Mouse (Mus musculus) forebrain, embryonic 11.5 days (tissue): ENCODE measurements around the gene Usp2. TPM values are rescaled to one million over a fixed set of nuclear protein-coding genes. Genes with fewer than 3 reads are reported as not detected.

Source experiments
- ATAC-seq: fragments of 200-750 bp; cut with Nextera tagmentation; replicated peaks from 2 replicates; pipeline ENCODE4 v1.8.0; 2017; ENCODE audit warnings: moderate TSS enrichment; ENCODE audit not compliant: low FRiP score
- DNase-seq: peaks from one replicate; pipeline ENCODE4 v3.0.0-alpha.2; 2017; ENCODE audit warnings: low spot score
- H3K27ac ChIP-seq: fragments of 300-500 bp; sonication (generic); 2 replicates; pipeline ENCODE4 v1.5.1; 2014; ENCODE audit warnings: low read depth, low read length
- H3K27me3 ChIP-seq: fragments of 300-500 bp; sonication (generic); 2 replicates; pipeline ENCODE4 v1.6.1; 2014; ENCODE audit warnings: mild to moderate bottlenecking, low read length, mixed read lengths; ENCODE audit not compliant: control insufficient read depth, insufficient read depth
- H3K36me3 ChIP-seq: fragments of 300-500 bp; sonication (generic); 2 replicates; pipeline ENCODE4 v1.6.1; 2014; ENCODE audit warnings: mild to moderate bottlenecking, low read length, moderate library complexity, mixed read lengths; ENCODE audit not compliant: control insufficient read depth, insufficient read depth
- H3K4me1 ChIP-seq: fragments of 300-500 bp; sonication (generic); replicated peaks from 2 replicates; pipeline ENCODE4 v1.6.1; 2014; ENCODE audit warnings: low read length, mixed read lengths; ENCODE audit not compliant: control insufficient read depth, insufficient read depth
- H3K4me2 ChIP-seq: fragments of 300-500 bp; sonication (generic); 2 replicates; pipeline ENCODE4 v1.6.1; 2014; ENCODE audit warnings: low read depth, mild to moderate bottlenecking, low read length, moderate library complexity, mixed read lengths; ENCODE audit not compliant: severe bottlenecking
- H3K4me3 ChIP-seq: fragments of 300-500 bp; sonication (generic); 2 replicates; pipeline ENCODE4 v1.5.1; 2014; ENCODE audit warnings: low read depth, low read length
- H3K9ac ChIP-seq: fragments of 300-500 bp; sonication (generic); 2 replicates; pipeline ENCODE4 v1.6.1; 2014; ENCODE audit warnings: low read length
- H3K9me3 ChIP-seq: fragments of 300-500 bp; sonication (generic); 2 replicates; pipeline ENCODE4 v1.6.1; 2016; ENCODE audit warnings: low read length, mixed read lengths; ENCODE audit not compliant: control insufficient read depth
- WGBS: fragments of 180-500 bp; shearing (Covaris S2); extraction: QIAGEN DNeasy Blood & Tissue Kit; methylation state at CpG from one replicate; pipeline ENCODE4 v1.1.7; 2014; 5-methylcytosine and 5-hydroxymethylcytosine counted together
- polyA plus RNA-seq: library from polyadenylated mRNA; unstranded; fragments of >200 nt; fragmentation: Nextera tagmentation; extraction: Ambion mirVana; gene quantifications from 2 replicates; pipeline ENCODE4 v1.2.1, GENCODE M21; 2014

Gene Usp2
- polyA plus RNA-seq, 1 experiment from 2014 or later = 12.7 TPM

DNA sequence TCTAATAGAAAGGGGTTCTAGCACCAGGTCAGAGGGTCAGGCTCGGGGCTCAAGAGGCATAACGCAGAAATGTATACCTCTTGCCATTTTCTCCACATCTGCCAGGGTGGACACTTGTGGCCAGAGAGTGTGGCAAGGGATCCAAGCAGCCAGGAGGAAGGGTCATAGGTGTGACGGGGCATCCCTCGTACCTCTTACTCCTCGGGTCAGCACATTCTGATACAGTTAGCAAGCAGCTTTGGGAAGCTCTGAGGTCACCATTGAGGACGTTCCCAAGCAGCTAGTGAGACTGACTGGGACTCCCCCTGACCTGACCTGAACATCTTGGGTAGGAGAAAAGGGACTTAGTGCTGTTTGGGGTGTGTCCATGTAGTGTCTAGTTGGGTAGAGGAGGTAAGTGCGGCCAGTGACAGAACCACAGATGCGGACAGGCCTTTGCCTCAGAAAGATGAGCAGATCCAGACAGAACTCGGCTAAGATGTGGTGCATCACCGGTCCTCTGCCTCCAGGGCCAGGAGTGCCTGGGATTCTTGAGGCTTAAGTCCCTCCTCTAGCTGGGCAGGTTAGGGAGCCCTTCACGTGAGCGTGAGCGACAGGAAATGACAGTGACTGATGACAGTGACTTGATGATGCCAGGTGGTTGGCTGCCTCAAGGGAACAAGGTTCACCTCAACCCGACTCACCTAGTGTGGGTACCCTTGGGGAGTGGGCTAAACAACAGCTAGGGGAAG is 3.5 kb downstream of the Usp2 start:
- H3K9ac ChIP-seq = no peak overlapping the region; the same call in 1 of the 2 replicates
- H3K36me3 ChIP-seq = no peaks in the 10 kb centered on the region
- WGBS = 76% methylated on average over 14 of the region's 14 CpGs
- H3K27me3 ChIP-seq = no peaks in the 10 kb centered on the region; the same call in 1 of the 2 replicates
- no peak overlapping the region for H3K27ac ChIP-seq
- no peak for DNase-seq
- no peak overlapping the region for H3K4me2 ChIP-seq
- H3K4me1 ChIP-seq = peaks cover 26% of the 10 kb centered on the region
- no peaks in the 10 kb centered on the region for H3K9me3 ChIP-seq
- no peak for ATAC-seq
- no peak overlapping the region for H3K4me3 ChIP-seq

DNA sequence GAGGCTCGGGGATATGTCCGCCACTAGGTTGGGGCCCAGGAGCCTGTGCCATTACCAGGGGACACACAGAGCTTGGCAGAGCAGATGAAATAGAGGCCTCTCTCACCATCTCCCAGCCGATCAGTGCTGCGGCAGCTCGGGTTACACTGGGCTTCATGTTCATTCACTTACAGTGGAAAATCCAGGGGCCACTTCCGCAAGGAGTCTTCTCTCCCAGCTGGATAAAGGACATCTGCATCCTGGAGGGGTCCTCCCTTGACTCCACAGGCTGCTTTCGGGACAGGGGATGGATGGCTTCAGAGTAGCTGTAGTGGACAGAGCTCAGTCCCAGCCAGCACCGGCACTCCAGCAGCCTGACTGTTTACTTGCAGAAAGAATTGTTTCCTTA is 4.0 kb downstream of the Usp2 start:
- no peak overlapping the region for H3K27ac ChIP-seq
- H3K27me3 ChIP-seq = no peaks in the 10 kb centered on the region; the same call in 1 of the 2 replicates
- 60% methylated on average over 8 of the region's 8 CpGs for WGBS
- no peak for ATAC-seq
- H3K4me3 ChIP-seq = no peak overlapping the region
- H3K4me1 ChIP-seq = peaks cover 26% of the 10 kb centered on the region
- no peak overlapping the region for H3K4me2 ChIP-seq
- H3K9me3 ChIP-seq = no peaks in the 10 kb centered on the region
- H3K9ac ChIP-seq = peak overlapping the region; percentile 37; the same call in 1 of the 2 replicates
- H3K36me3 ChIP-seq = no peaks in the 10 kb centered on the region
- DNase-seq = no peak

GRCm38 (mm10) chr9:44071914-44072598 is 5.2 kb downstream of the Usp2 start:
- Histone ChIP-seq H3K9me3 (no peaks in the 10 kb centered on the region), H3K4me1 (peaks cover 26% of the 10 kb centered on the region), H3K4me3 (no peak overlapping the region), H3K27me3 (no peaks in the 10 kb centered on the region; the same call in 1 of the 2 replicates), H3K9ac (peak overlapping the region; percentile 41), H3K36me3 (no peaks in the 10 kb centered on the region), H3K27ac (peak overlapping the region; percentile 80), H3K4me2 (peak overlapping the region; percentile 35; the same call in 1 of the 2 replicates)
- peak; percentile 77 for ATAC-seq
- peak; percentile 83 for DNase-seq
- 17% methylated on average over 11 of the region's 11 CpGs for WGBS

DNA sequence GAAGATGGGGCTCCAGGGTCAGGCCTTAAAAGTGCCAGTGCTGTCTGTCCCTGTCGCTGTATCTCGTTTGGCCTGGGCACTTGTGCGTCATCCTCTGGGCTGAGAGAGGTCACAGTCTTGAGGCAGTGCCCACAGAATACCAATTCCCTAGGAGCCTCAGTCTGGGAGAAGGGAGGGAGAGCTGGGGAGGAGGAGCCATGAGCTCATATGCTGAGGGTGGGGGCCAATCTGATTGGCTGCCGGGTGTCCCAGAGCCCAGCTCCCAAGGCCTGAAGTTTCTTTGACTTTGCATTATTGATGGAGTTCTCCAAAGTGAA is 5.7 kb downstream of the Usp2 start:
- no peaks in the 10 kb centered on the region for H3K36me3 ChIP-seq
- H3K9ac ChIP-seq = peak overlapping the region; percentile 41; the same call in 1 of the 2 replicates
- no peaks in the 10 kb centered on the region; the same call in 1 of the 2 replicates for H3K27me3 ChIP-seq
- H3K4me3 ChIP-seq = no peak overlapping the region
- DNase-seq (no peak), ATAC-seq (peak; percentile 71)
- WGBS = 20% methylated on average over 4 of the region's 4 CpGs
- H3K4me2 ChIP-seq = peak overlapping the region; percentile 35; the same call in 1 of the 2 replicates
- no peaks in the 10 kb centered on the region for H3K9me3 ChIP-seq
- peak overlapping the region; percentile 80 for H3K27ac ChIP-seq
- peaks cover 22% of the 10 kb centered on the region for H3K4me1 ChIP-seq

DNA sequence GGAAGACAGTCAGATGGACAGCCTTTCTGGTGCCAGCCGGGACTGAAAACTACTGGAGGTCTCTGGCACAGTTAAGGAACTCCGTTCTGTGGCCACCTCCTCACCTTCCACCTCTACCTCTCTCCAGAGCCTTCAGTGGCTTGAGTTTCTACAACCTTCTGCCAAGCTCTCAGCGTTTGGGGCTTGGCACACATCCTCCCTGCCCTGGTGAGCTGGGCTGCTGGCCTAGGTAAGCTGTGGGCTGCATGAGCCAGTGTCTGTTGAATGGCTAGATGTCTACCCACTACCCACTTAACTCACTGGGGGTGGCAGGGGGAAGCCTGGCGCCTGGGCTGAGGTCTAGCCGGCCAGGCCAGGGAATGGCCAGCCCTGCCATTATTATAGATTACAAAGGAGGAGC is 6.3 kb downstream of the Usp2 start:
- ATAC-seq (no peak), DNase-seq (no peak)
- Histone ChIP-seq H3K9ac (no peak overlapping the region; the same call in 1 of the 2 replicates), H3K36me3 (no peaks in the 10 kb centered on the region), H3K9me3 (no peaks in the 10 kb centered on the region), H3K4me1 (peaks cover 21% of the 10 kb centered on the region), H3K4me2 (peak overlapping the region; percentile 35), H3K27ac (peak overlapping the region; percentile 53; the same call in 1 of the 2 replicates), H3K4me3 (no peak overlapping the region), H3K27me3 (no peaks in the 10 kb centered on the region; the same call in 1 of the 2 replicates)
- 49% methylated on average over 5 of the region's 5 CpGs for WGBS

DNA sequence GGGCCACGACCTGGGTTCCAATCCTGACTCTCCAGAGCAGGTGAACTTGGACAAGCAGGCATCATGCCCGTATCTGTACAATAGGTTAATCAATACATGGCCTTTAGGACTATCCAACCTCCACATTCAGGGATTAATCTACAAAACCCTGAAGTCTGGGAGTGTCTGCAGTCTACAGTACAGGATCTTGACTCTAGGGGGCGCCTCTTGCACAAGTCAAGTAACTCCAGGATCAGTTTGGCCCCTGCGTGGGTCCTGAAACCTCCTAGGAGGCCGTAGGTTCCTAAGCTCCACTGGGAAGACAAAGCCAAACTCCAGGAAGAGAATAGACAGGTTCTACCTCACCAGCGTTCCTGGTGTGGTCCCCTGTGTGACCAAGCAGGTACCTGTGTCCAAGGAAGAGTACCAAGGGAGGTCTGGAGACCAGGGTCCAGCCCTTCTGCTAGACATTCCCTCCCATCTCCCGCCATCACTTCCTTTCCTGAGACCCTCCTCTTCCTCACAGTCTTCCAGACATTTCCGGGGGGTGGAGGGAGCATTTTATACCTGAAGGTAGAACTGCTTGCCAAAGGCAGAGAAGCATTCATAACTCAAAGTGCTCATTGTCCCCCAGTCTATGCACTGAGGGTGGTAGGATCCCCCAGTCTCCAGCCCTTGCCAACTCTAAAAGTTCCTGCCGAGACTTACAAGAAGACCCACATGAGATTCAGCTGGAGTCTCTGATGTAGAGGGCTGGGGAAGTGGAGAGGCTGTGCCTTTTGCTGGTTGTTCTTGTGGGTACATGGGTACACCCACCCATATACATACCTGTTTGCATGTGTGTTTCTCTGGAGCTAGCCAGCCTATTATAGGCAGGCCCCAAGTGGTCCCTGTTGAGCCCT is 7.8 kb downstream of the Usp2 start:
- H3K36me3 ChIP-seq = no peaks in the 10 kb centered on the region
- no peaks in the 10 kb centered on the region for H3K9me3 ChIP-seq
- DNase-seq (no peak), ATAC-seq (no peak)
- WGBS = 62% methylated on average over 9 of the region's 9 CpGs
- H3K4me2 ChIP-seq = no peak overlapping the region
- peaks cover 23% of the 10 kb centered on the region for H3K4me1 ChIP-seq
- no peaks in the 10 kb centered on the region; the same call in 1 of the 2 replicates for H3K27me3 ChIP-seq
- H3K9ac ChIP-seq = no peak overlapping the region
- H3K27ac ChIP-seq = no peak overlapping the region
- no peak overlapping the region for H3K4me3 ChIP-seq

GRCm38 (mm10) chr9:44075276-44075995 is 8.6 kb downstream of the Usp2 start:
- Histone ChIP-seq H3K9ac (no peak overlapping the region), H3K4me1 (peaks cover 23% of the 10 kb centered on the region)

More at GRCm38 (mm10) chr9:44075276-44075995, 8.6 kb downstream of the Usp2 start:
- Histone ChIP-seq H3K4me3 (no peak overlapping the region), H3K9me3 (no peaks in the 10 kb centered on the region), H3K27me3 (no peaks in the 10 kb centered on the region; the same call in 1 of the 2 replicates), H3K36me3 (no peaks in the 10 kb centered on the region), H3K4me2 (no peak overlapping the region), H3K27ac (no peak overlapping the region)
- WGBS = 70% methylated on average over 24 of the region's 24 CpGs
- ATAC-seq (no peak), DNase-seq (no peak)
